Mouse (Mus musculus) cerebellum, adult 2 months (tissue): ENCODE measurements around the gene Acy3. TPM values are rescaled to one million over a fixed set of nuclear protein-coding genes. Genes with fewer than 3 reads are reported as not detected.
A peak's percentile ranks its signal among the peaks of the same experiment; 100 is the strongest.
"Not testable (repeated sequence)": the region's sequence is repeated elsewhere in the genome, so short reads cannot be mapped to it uniquely, and the experiment has no call there.

Experiments
- DNase-seq, 2 experiments: peaks; one replicate each; pipeline ENCODE4 v3.0.0; 2021
- H3K27ac ChIP-seq: fragments of 200-500 bp; 2 replicates; pipeline ENCODE4 v1.5.1; 2012; ENCODE audit warnings: low read length, control low read depth, inconsistent platforms; ENCODE audit not compliant: insufficient read depth
- H3K27me3 ChIP-seq: fragments of 200-500 bp; 2 replicates; pipeline ENCODE4 v1.6.1; 2012; ENCODE audit warnings: inconsistent platforms, mild to moderate bottlenecking, low read length, moderate library complexity; ENCODE audit not compliant: control insufficient read depth, insufficient read depth
- H3K4me1 ChIP-seq: fragments of 200-500 bp; 2 replicates; pipeline ENCODE4 v1.6.1; 2011; ENCODE audit warnings: low read length; ENCODE audit not compliant: control insufficient read depth, insufficient read depth
- H3K4me3 ChIP-seq: fragments of 200-500 bp; replicated peaks from 2 replicates; pipeline ENCODE3; 2011; ENCODE audit warnings: mild to moderate bottlenecking, low read depth, low read length, control low read depth; ENCODE audit not compliant: insufficient read depth
- CTCF ChIP-seq: fragments of 200-500 bp; IDR thresholded peaks from 2 replicates; pipeline ENCODE4 v1.5.1; 2011; ENCODE audit warnings: low read depth, mild to moderate bottlenecking, control low read depth, low read length, moderate library complexity, borderline replicate concordance; ENCODE audit not compliant: insufficient read depth
- POLR2A ChIP-seq: fragments of 200-500 bp; IDR thresholded peaks from 2 replicates; pipeline ENCODE4 v1.6.1; 2011; ENCODE audit warnings: low read length, control low read depth, borderline replicate concordance; ENCODE audit not compliant: insufficient read depth
- WGBS: fragments of 180-500 bp; shearing (Covaris S2); methylation state at CpG from one replicate; pipeline ENCODE4 v1.1.7; 2018; 5-methylcytosine and 5-hydroxymethylcytosine counted together
- polyA plus RNA-seq: library from polyadenylated mRNA; depleted of rRNA; stranded (reverse); fragments of >200 nt; gene quantifications from 2 replicates; pipeline ENCODE4 v1.2.3, GENCODE M21; 2012

Gene Acy3
- polyA plus RNA-seq, 1 experiment = 10.8 TPM

DNA sequence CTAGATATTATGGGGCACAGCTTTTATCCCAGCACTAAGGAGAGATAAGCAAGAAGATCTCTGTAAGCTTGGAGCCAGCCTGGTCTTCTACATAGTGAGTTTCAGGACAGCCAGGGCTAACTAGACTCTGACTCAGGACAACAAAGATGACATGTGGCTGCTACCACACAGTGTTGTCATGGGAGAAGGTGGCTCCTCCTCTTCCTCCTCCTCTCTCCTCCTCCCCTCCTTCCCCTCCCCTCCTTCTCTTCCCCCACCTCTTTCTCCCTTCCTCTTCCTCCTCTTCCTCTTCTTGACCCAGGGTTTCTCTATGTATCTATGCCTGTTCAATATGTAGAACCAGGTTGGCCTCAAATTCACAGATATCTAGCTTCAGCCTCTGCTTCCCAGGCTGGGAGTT lies 34.9 kb upstream of the Acy3 start:
- TF ChIP-seq POLR2A = no peak
- no peak for TF ChIP-seq CTCF
- no peak overlapping the region for H3K4me3 ChIP-seq
- DNase-seq = no peak
- peaks cover 3% of the 10 kb centered on the region; the same call in 1 of the 2 replicates for H3K4me1 ChIP-seq
- H3K27me3 ChIP-seq = no peaks in the 10 kb centered on the region
- no peak overlapping the region for H3K27ac ChIP-seq

DNA sequence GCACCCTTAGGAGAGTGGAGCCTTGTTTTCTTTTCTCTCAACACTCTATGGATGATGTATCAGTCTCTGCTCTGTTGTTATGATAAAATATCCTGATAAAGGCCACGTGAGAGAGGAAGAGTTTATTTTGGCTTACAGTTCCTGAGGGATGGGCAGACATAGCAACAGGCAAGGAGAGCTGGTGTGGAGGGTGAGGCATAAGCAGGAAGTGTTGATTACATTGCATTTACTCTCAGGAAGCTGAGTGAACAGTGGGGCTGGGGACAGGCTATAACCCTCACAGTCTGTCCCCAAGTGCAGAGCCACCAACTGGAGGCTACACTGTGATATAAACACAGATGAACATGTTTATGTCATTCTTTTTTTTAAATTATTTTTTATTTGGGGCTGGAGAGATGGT lies 34.3 kb upstream of the Acy3 start:
- Histone ChIP-seq H3K27ac (no peak overlapping the region), H3K27me3 (no peaks in the 10 kb centered on the region), H3K4me3 (no peak overlapping the region), H3K4me1 (peaks cover 3% of the 10 kb centered on the region; the same call in 1 of the 2 replicates)
- no peak for DNase-seq
- TF ChIP-seq POLR2A (no peak), CTCF (no peak)
- 65% methylated on average over 1 of the region's 1 CpGs for WGBS

DNA sequence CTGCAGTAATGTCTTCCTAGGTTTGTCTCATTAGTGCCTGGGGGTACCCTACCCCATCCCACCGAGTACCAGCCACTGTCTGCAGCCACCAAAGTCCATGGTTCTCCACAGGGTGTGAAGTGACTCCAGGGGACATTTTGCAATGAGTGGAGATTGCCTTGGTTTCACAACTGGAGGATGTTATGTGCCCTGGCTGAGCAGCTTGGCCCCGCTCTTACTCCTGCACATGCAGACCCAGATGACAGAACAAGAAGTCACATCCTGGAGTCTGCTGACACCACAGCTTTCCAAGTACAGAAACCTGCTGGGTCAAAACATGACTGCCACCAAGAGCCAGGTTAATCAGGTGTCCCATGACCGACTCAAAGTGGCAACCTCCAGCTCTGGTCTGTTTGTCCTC lies 31.3 kb upstream of the Acy3 start:
- Histone ChIP-seq H3K4me3 (no peak overlapping the region), H3K4me1 (peaks cover 7% of the 10 kb centered on the region; the same call in 1 of the 2 replicates), H3K27ac (no peak overlapping the region), H3K27me3 (no peaks in the 10 kb centered on the region)
- DNase-seq = no peak
- WGBS = 64% methylated on average over 3 of the region's 3 CpGs
- TF ChIP-seq POLR2A (no peak), CTCF (no peak)

DNA sequence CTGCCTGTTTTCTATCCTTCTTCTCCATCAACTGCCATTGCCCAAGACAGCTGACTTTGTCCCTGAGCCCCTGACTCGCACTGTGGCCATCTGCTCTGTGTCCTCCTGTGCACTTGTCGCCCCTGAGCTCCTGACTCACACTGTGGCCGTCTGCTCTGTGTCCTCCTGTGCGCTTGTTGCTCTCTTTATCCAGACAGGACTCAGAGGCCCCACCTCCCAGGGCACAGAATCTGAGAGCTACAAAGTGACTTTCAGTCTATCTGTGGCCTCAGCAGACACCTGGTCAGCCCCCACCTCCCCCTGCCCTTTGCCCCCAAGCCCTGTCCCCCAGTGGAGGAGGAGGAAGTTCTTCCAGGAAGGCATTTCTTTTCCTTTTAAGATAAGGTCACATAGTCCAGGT lies 30.6 kb upstream of the Acy3 start:
- TF ChIP-seq POLR2A (no peak), CTCF (no peak)
- 12% methylated on average over 4 of the region's 4 CpGs for WGBS
- Histone ChIP-seq H3K4me3 (no peak overlapping the region), H3K27me3 (no peaks in the 10 kb centered on the region), H3K27ac (no peak overlapping the region), H3K4me1 (peaks cover 7% of the 10 kb centered on the region; the same call in 1 of the 2 replicates)
- peak; percentile 21 to 27 for DNase-seq

DNA sequence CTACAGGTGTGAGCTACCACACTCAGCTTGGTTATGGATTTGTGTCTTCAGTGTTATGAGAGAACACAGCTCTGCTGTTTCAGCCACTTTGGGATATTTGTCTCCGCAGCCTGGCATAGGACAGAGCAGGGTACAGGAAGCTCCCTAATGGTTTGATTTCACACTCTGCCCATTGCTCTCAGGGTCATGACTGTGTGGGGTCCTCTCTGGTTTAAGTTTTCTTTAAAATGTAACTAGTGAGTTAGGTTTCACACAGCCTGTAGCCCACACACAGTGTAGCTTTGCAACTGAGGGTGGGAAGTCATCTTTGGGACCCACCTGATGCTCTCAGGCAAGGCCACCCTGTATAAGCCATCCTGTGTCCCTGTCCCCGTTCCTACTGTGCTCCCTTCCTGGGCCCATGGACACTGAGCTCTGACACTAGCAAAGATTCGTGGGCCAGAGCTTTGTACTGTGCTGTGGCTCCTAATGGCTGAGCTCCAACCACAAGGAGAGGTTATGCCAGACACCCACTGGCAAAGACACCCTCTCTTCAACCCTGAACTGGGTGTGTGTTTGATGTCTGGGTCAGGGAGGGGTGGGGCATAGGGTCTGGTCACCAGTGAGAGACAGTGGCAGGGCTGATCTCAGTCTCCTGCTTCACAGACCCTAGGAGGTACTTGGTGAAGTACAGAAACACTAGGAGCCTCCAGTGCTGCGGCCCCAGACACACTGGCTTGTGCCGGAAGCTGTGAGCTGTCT lies 28.9 kb upstream of the Acy3 start:
- not testable (repeated sequence) for H3K27me3 ChIP-seq, H3K27ac ChIP-seq, H3K4me3 ChIP-seq, H3K4me1 ChIP-seq, DNase-seq
- WGBS = 72% methylated on average over 5 of the region's 5 CpGs

DNA sequence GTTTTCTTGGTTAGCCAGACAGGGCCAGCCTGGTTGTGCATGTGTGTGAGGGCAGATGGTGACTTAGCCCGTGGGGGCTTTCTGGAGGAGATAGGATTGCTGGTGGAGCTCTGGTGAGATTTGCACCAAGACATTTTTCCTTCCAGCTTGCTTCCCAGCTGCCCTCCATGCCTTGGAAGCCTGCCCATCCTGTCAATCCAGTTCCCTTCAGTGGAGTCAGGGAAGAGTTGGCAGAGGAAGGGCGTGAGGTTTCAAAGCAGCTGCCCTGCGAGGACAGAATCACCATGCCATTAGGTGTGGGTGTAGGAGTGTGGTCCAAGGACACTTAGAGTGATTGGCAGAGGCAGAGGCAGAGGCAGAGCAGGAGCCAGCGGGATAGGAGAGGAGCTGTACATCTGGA lies 27.9 kb upstream of the Acy3 start, which contains the start of gene Aldh3b3:
Gene Aldh3b3 (plus strand): TSS at position 176 of the 400 bp plus-strand sequence.
- Histone ChIP-seq H3K4me1 (peaks cover 7% of the 10 kb centered on the region; the same call in 1 of the 2 replicates), H3K27ac (no peak within 1 kb of the TSS), H3K4me3 (no peak within 1 kb of the TSS), H3K27me3 (no peaks in the 10 kb centered on the region)
- DNase-seq = no peak
- TF ChIP-seq CTCF (no peak), POLR2A (no peak)
- 41% methylated on average over 4 of the region's 4 CpGs for WGBS

DNA sequence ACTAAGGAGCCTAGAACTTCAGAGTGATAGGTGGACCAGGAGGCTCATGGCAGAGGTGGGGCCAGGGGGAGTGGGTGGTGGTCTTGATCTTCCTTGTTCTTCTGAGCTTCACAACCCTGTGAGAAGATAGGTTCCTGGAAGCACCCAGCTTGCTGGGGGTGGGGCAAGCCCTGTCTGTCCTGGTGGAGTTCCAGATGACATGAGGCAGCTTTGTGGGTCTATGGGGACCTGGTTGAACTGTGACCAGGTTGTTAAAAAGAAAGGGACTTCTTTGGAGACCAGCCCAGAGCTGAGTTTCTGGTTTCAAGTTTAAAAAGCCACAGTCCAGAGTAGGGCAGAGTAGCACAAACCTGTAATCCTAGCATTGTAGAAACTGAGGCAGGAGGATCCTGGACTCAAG lies 27.3 kb upstream of the Acy3 start:
- Histone ChIP-seq H3K27me3 (no peaks in the 10 kb centered on the region), H3K4me1 (peaks cover 7% of the 10 kb centered on the region; the same call in 1 of the 2 replicates), H3K4me3 (no peak overlapping the region), H3K27ac (no peak overlapping the region)
- TF ChIP-seq CTCF (no peak), POLR2A (no peak)
- no peak for DNase-seq

DNA sequence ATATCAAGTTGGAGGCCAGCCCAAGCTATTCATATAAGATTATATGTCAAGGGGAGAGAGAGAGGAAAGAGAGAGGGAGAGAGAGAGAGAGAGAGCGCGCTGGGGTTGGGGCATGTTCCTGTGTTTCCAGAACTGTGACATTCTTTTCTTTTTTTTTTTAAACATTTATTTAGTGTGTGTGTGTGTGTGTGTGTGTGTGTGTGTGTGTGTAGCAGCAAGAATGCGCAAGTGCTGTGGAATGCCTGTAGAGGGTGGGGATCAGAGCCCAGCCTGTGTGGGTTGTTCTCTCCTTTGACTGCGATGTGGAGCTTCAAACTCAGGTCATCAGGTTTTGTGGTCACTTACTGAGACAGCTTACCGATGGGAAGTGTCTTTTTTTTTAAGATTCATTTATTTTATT lies 26.2 kb upstream of the Acy3 start:
- Histone ChIP-seq H3K4me1 (peaks cover 7% of the 10 kb centered on the region; the same call in 1 of the 2 replicates), H3K4me3 (no peak overlapping the region), H3K27me3 (no peaks in the 10 kb centered on the region), H3K27ac (no peak overlapping the region)
- WGBS = 91% methylated on average over 5 of the region's 5 CpGs
- no peak for TF ChIP-seq CTCF
- TF ChIP-seq POLR2A = no peak
- DNase-seq = no peak

DNA sequence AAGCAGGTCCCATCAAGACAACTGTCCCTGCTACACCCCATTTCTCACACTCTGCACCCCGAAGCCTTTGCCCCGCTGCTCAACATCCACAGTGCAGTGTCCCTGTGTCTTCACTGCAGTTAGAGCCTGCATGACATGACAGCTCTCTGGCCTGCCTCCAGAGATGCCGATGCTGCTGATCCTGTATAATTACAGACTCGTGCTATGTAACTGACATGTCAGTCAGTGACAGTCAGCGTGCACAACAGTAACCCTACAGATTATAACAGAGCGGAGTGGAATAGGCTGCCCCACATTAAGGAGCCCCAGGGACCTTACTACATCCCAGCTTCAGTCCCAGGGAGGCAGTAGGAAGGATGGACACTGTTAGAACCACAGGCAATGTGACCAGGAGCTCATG lies 24.6 kb upstream of the Acy3 start:
- not testable (repeated sequence) for H3K4me1 ChIP-seq, DNase-seq, H3K27me3 ChIP-seq, H3K4me3 ChIP-seq, H3K27ac ChIP-seq
- 40% methylated on average over 6 of the region's 6 CpGs for WGBS
